Mouse (Mus musculus): ENCODE measurements at regions not wholly inside any gene's neighbourhood (a gene's known extent, or its start where the extent isn't known, plus 50 kb on each side); places are given as distances from the start of the nearest gene placed in this dataset.

- TF ChIP-seq CTCF (IDR thresholded peaks at IDR 0.05; ENCODE audit: low read depth) (no peak), EP300 (IDR thresholded peaks at IDR 0.05; ENCODE audit: low read depth) (no peak)
- 35% methylated on average over 3 of the region's 3 CpGs for WGBS (ENCODE audit: insufficient replicate concordance)
- Histone ChIP-seq H3K27ac (no peak overlapping the region), H3K4me2 (ENCODE audit: low read depth) (no peak overlapping the region), H3K4me1 (replicated peaks; ENCODE audit: control insufficient read depth in 2 of 2, insufficient read depth in 2 of 2, low read length in 1 of 2) (no peaks in the 10 kb centered on the region), H3K4me3 (ENCODE audit: insufficient read depth in 1 of 2, low read depth in 2 of 2, low read length in 2 of 2) (no peak overlapping the region), H3K36me3 (replicated peaks; ENCODE audit: control insufficient read depth, insufficient read depth, low read depth) (no peaks in the 10 kb centered on the region), H3K9ac (replicated peaks) (no peak overlapping the region), H3K27me3 (ENCODE audit: control insufficient read depth, insufficient read depth, low read length) (no peaks in the 10 kb centered on the region), H3K9me3 (ENCODE audit: control insufficient read depth, low read length) (no peaks in the 10 kb centered on the region)
- DNase-seq (ENCODE audit: low read depth in 3 of 3, low spot score in 3 of 3) (no peak), ATAC-seq (ENCODE audit: insufficient read depth) (no peak)
Measured at GRCm38 (mm10) chr2:114438048-114438447, 216.7 kb downstream of the Dph6 start.

DNA sequence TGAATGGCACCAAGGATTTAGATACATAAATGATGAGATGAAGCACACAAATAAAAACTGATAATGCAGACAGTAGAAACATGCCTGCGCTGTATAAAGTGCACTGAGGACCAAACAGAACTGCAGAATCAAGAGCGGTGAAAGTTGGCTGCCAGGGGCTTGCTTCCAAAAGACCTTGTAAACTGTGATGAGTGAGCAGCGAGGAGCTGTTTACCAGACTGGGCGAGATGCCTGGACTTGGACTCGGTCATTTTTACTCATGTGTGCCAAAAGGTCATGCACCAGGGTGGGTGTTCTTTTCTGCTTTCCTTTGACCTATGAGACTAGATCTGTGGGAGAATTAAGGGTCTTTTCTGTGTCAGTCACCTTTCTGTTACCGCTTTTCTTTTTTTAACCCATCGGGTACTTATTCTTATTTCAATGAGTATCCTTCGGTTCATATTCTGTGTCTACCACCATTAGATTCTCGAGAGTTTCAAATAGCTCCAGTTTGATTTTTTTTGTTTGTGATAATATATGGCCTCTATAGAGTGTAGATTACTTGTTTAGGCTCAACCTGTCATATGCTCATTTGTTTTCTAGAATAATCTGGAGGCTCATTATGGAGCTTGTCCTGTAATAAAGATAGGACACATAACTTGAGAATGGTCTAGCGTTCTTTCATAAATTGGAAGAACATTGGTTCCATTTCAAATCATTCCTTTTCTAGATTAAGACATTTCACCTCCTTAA, 226.3 kb upstream of the Zfp770 start:
- ATAC-seq (ENCODE audit: insufficient read depth) (no peak), DNase-seq (ENCODE audit: low read depth in 3 of 3, low spot score in 3 of 3) (no peak)
- no peak overlapping the region for H3K9ac ChIP-seq (replicated peaks)
- no peaks in the 10 kb centered on the region for H3K4me1 ChIP-seq (replicated peaks; ENCODE audit: control insufficient read depth in 2 of 2, insufficient read depth in 2 of 2, low read length in 1 of 2)
- H3K36me3 ChIP-seq (replicated peaks; ENCODE audit: control insufficient read depth, insufficient read depth, low read depth): no peaks in the 10 kb centered on the region
- no peak overlapping the region for H3K4me3 ChIP-seq (ENCODE audit: insufficient read depth in 1 of 2, low read depth in 2 of 2, low read length in 2 of 2)
- H3K4me2 ChIP-seq (ENCODE audit: low read depth): no peak overlapping the region
- no peaks in the 10 kb centered on the region for H3K9me3 ChIP-seq (ENCODE audit: control insufficient read depth, low read length)
- H3K27ac ChIP-seq: no peak overlapping the region
- no peaks in the 10 kb centered on the region for H3K27me3 ChIP-seq (ENCODE audit: control insufficient read depth, insufficient read depth, low read length)
- TF ChIP-seq EP300 (IDR thresholded peaks at IDR 0.05; ENCODE audit: low read depth): no peak
- TF ChIP-seq CTCF (IDR thresholded peaks at IDR 0.05; ENCODE audit: low read depth): no peak
- 73% methylated on average over 10 of the region's 10 CpGs for WGBS (ENCODE audit: insufficient replicate concordance)

- H3K4me2 ChIP-seq (ENCODE audit: low read depth): no peak overlapping the region
- no peak overlapping the region for H3K27ac ChIP-seq
- TF ChIP-seq EP300 (IDR thresholded peaks at IDR 0.05; ENCODE audit: low read depth) (no peak), CTCF (IDR thresholded peaks at IDR 0.05; ENCODE audit: low read depth) (no peak)
- no peak for DNase-seq (ENCODE audit: low read depth in 3 of 3, low spot score in 3 of 3)
- H3K27me3 ChIP-seq (ENCODE audit: control insufficient read depth, insufficient read depth, low read length): no peaks in the 10 kb centered on the region
- no peak for ATAC-seq (ENCODE audit: insufficient read depth)
- no peaks in the 10 kb centered on the region for H3K9me3 ChIP-seq (ENCODE audit: control insufficient read depth, low read length)
- no peaks in the 10 kb centered on the region for H3K4me1 ChIP-seq (replicated peaks; ENCODE audit: control insufficient read depth in 2 of 2, insufficient read depth in 2 of 2, low read length in 1 of 2)
- no peak overlapping the region for H3K4me3 ChIP-seq (ENCODE audit: insufficient read depth in 1 of 2, low read depth in 2 of 2, low read length in 2 of 2)
- WGBS (ENCODE audit: insufficient replicate concordance): 48% methylated on average over 3 of the region's 3 CpGs
- no peaks in the 10 kb centered on the region for H3K36me3 ChIP-seq (replicated peaks; ENCODE audit: control insufficient read depth, insufficient read depth, low read depth)
- H3K9ac ChIP-seq (replicated peaks): no peak overlapping the region
Measured at GRCm38 (mm10) chr2:114419346-114419745, 218.1 kb upstream of the Zfp770 start.

DNA sequence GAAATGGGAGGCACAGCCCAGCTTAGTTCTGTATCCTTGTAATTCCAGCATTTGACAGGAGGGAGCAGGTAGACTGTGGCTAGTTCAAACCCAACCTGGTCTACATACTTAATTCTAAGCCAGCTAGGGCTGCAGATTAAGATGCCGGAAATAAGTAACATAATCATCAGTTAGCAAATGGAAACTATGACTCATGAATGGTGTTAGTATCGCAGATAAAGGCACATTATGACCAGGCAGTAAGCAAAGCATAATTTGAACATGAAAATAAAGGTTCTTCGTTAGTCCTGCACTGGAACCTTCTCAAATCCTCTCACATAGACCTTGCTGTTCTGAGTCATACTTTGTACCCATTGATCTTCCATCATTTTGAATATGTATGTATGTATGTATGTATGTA, 211.7 kb upstream of the Zfp770 start:
- Histone ChIP-seq H3K36me3 (replicated peaks; ENCODE audit: control insufficient read depth, insufficient read depth, low read depth) (no peaks in the 10 kb centered on the region), H3K4me1 (replicated peaks; ENCODE audit: control insufficient read depth in 2 of 2, insufficient read depth in 2 of 2, low read length in 1 of 2) (no peaks in the 10 kb centered on the region), H3K9ac (replicated peaks) (no peak overlapping the region), H3K4me3 (ENCODE audit: insufficient read depth in 1 of 2, low read depth in 2 of 2, low read length in 2 of 2) (no peak overlapping the region), H3K27me3 (ENCODE audit: control insufficient read depth, insufficient read depth, low read length) (no peaks in the 10 kb centered on the region), H3K9me3 (ENCODE audit: control insufficient read depth, low read length) (no peaks in the 10 kb centered on the region), H3K27ac (no peak overlapping the region), H3K4me2 (ENCODE audit: low read depth) (no peak overlapping the region)
- WGBS (ENCODE audit: insufficient replicate concordance): 52% methylated on average over 3 of the region's 3 CpGs
- no peak for DNase-seq (ENCODE audit: low read depth in 3 of 3, low spot score in 3 of 3)
- TF ChIP-seq EP300 (IDR thresholded peaks at IDR 0.05; ENCODE audit: low read depth): no peak
- no peak for TF ChIP-seq CTCF (IDR thresholded peaks at IDR 0.05; ENCODE audit: low read depth)
- ATAC-seq (ENCODE audit: insufficient read depth): no peak

- ATAC-seq (ENCODE audit: insufficient read depth) (no peak), DNase-seq (ENCODE audit: low read depth in 3 of 3, low spot score in 3 of 3) (no peak)
- WGBS (ENCODE audit: insufficient replicate concordance): 42% methylated on average over 17 of the region's 17 CpGs
- Histone ChIP-seq H3K27me3 (ENCODE audit: control insufficient read depth, insufficient read depth, low read length) (no peaks in the 10 kb centered on the region), H3K4me1 (replicated peaks; ENCODE audit: control insufficient read depth in 2 of 2, insufficient read depth in 2 of 2, low read length in 1 of 2) (no peaks in the 10 kb centered on the region), H3K9ac (replicated peaks) (no peak overlapping the region), H3K4me3 (ENCODE audit: insufficient read depth in 1 of 2, low read depth in 2 of 2, low read length in 2 of 2) (no peak overlapping the region), H3K27ac (no peak overlapping the region), H3K4me2 (ENCODE audit: low read depth) (no peak overlapping the region), H3K36me3 (replicated peaks; ENCODE audit: control insufficient read depth, insufficient read depth, low read depth) (no peaks in the 10 kb centered on the region), H3K9me3 (ENCODE audit: control insufficient read depth, low read length) (no peaks in the 10 kb centered on the region)
- no peak for TF ChIP-seq EP300 (IDR thresholded peaks at IDR 0.05; ENCODE audit: low read depth)
- TF ChIP-seq CTCF (IDR thresholded peaks at IDR 0.05; ENCODE audit: low read depth): no peak
Measured at GRCm38 (mm10) chr2:114411940-114412715, 210.9 kb upstream of the Zfp770 start.

Data from liver, embryonic 14.5 days (tissue).